Mouse (Mus musculus) midbrain, embryonic 15.5 days (tissue): ENCODE results near the gene Olfr958. TPM values are rescaled to one million over a fixed set of nuclear protein-coding genes. Genes with fewer than 3 reads are reported as not detected.
A peak's percentile ranks its signal among the peaks of the same experiment; 100 is the strongest.

Experiments used
- ATAC-seq: fragments of 200-750 bp; cut with Nextera tagmentation; replicated peaks from 2 replicates; pipeline ENCODE4 v1.8.0; 2017; ENCODE audit warnings: moderate TSS enrichment
- H3K27ac ChIP-seq: fragments of 300-500 bp; sonication (generic); 2 replicates; pipeline ENCODE4 v1.5.1; 2015; ENCODE audit warnings: mild to moderate bottlenecking, inconsistent platforms
- H3K27me3 ChIP-seq: fragments of 300-500 bp; sonication (generic); replicated peaks from 2 replicates; pipeline ENCODE4 v1.6.1; 2015; ENCODE audit warnings: inconsistent platforms
- H3K36me3 ChIP-seq: fragments of 300-500 bp; sonication (generic); replicated peaks from 2 replicates; pipeline ENCODE4 v1.6.1; 2015; ENCODE audit warnings: inconsistent platforms
- H3K4me1 ChIP-seq: fragments of 300-500 bp; sonication (generic); 2 replicates; pipeline ENCODE4 v1.6.1; 2015; ENCODE audit warnings: inconsistent platforms
- H3K4me2 ChIP-seq: fragments of 300-500 bp; sonication (generic); 2 replicates; pipeline ENCODE4 v1.6.1; 2015; ENCODE audit warnings: inconsistent platforms, mild to moderate bottlenecking, moderate library complexity
- H3K4me3 ChIP-seq: fragments of 300-500 bp; sonication (generic); 2 replicates; pipeline ENCODE4 v1.5.1; 2015; ENCODE audit warnings: mild to moderate bottlenecking, inconsistent platforms
- H3K9ac ChIP-seq: fragments of 300-500 bp; sonication (generic); 2 replicates; pipeline ENCODE4 v1.6.1; 2015; ENCODE audit warnings: mild to moderate bottlenecking, inconsistent platforms
- H3K9me3 ChIP-seq: fragments of 300-500 bp; sonication (generic); 2 replicates; pipeline ENCODE4 v1.6.1; 2016; ENCODE audit warnings: inconsistent platforms
- WGBS: fragments of 180-500 bp; shearing (Covaris S2); methylation state at CpG from one replicate; pipeline ENCODE4 v1.1.7; 2015; ENCODE audit warnings: mixed read lengths; 5-methylcytosine and 5-hydroxymethylcytosine counted together
- polyA plus RNA-seq: library from polyadenylated mRNA; unstranded; fragments of >200 nt; fragmentation: Nextera tagmentation; extraction: Ambion mirVana; gene quantifications from 2 replicates; pipeline ENCODE4 v1.2.1, GENCODE M21; 2015

Gene Olfr958
- polyA plus RNA-seq, 1 experiment from 2014 or later, result not detected

DNA sequence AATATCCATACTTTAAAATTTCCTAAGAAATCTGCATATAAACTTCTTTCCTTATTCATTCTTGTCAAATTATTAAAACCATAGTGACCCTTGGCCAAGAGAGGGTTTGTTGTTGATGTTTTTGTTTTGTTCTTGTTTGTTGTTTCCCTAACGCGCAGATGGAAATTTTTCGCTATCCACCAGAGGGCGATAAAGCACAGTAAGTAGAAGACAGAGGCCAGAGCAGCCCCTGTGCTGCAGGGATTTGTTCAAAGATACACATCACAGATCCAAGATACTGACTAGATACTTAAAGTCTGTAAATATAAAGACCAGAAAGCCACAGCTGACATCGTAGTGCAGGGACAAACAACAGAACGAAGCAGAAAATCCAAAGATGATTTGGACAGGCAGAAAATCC, 44.9 kb downstream of the Olfr958 start:
- peak; percentile 92 for ATAC-seq
- Histone ChIP-seq H3K27ac (no peak overlapping the region), H3K9me3 (no peaks in the 10 kb centered on the region), H3K9ac (no peak overlapping the region), H3K36me3 (no peaks in the 10 kb centered on the region), H3K4me1 (peaks cover 4% of the 10 kb centered on the region; the same call in 1 of the 2 replicates), H3K4me2 (no peak overlapping the region), H3K27me3 (no peaks in the 10 kb centered on the region), H3K4me3 (no peak overlapping the region)
- WGBS, result 8% methylated on average over 6 of the region's 6 CpGs

Other genes starting within 250 kb of the Olfr958 start
- not detected in 2 replicates for gene Olfr948, start 228.0 kb downstream of the Olfr958 start, polyA plus RNA-seq
- gene Olfr951, start 166.6 kb downstream of the Olfr958 start, polyA plus RNA-seq, result not detected in 2 replicates
- not detected in 2 replicates for gene Olfr952, start 126.9 kb downstream of the Olfr958 start, polyA plus RNA-seq
- gene Olfr954, start 97.4 kb downstream of the Olfr958 start, polyA plus RNA-seq, result not detected in 2 replicates
- gene Olfr955, start 82.1 kb downstream of the Olfr958 start, polyA plus RNA-seq, result not detected in 2 replicates
- not detected in 2 replicates for gene Olfr44, start 60.1 kb downstream of the Olfr958 start, polyA plus RNA-seq
- not detected in 2 replicates for gene Olfr957, start 38.2 kb downstream of the Olfr958 start, polyA plus RNA-seq
- not detected in 2 replicates for gene Olfr959, start 21.5 kb upstream of the Olfr958 start, polyA plus RNA-seq
- 172 and 184 TPM in 2 replicates for gene AW551984, start 50.3 kb upstream of the Olfr958 start, polyA plus RNA-seq
- not detected in 2 replicates for gene Olfr148, start 56.6 kb upstream of the Olfr958 start, polyA plus RNA-seq
- not detected in 2 replicates for gene Olfr960, start 67.3 kb upstream of the Olfr958 start, polyA plus RNA-seq
- gene Olfr961, start 91.0 kb upstream of the Olfr958 start, polyA plus RNA-seq, result not detected in 2 replicates
- gene Olfr963, start 113.2 kb upstream of the Olfr958 start, polyA plus RNA-seq, result not detected in 2 replicates
- not detected in 2 replicates for gene Olfr149, start 153.1 kb upstream of the Olfr958 start, polyA plus RNA-seq
- not detected in 2 replicates for gene Olfr965, start 157.3 kb upstream of the Olfr958 start, polyA plus RNA-seq
- gene Olfr150, start 176.9 kb upstream of the Olfr958 start, polyA plus RNA-seq, result not detected in 2 replicates
- gene Olfr967, start 192.2 kb upstream of the Olfr958 start, polyA plus RNA-seq, result not detected in 2 replicates
- gene Olfr968, start 229.2 kb upstream of the Olfr958 start, polyA plus RNA-seq, result not detected in 2 replicates
- not detected in 2 replicates for gene Olfr969, start 236.9 kb upstream of the Olfr958 start, polyA plus RNA-seq